Mouse (Mus musculus): ENCODE measurements around the gene Rab35. TPM values are rescaled to one million over a fixed set of nuclear protein-coding genes. Genes with fewer than 3 reads are reported as not detected.

Rab35 gene
- polyA plus RNA-seq, 1 experiment: 45.9 TPM

DNA sequence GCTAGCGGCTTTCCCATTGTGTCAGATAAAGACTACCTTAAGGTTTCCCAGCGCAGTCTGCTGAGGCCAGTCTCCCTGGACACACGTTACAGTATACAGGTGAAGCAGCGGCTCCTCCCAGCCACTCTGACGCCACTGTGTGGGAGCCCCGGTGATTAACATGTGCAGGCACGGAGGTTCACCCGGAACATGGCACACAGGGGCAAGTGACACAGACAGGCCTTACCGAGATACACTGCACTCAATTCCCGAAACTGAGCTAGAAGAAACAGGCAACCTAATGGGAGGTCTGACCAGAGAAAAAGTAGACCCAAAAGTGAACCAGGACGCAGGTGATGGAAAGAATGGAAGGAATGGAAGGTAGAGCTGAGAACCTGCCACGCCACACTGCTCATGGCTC, 22.1 kb downstream of the Rab35 start:
- no peaks in the 10 kb centered on the region for H3K36me3 ChIP-seq (ENCODE audit: control insufficient read depth, insufficient read depth, low read length)
- no peaks in the 10 kb centered on the region for H3K27me3 ChIP-seq (ENCODE audit: control insufficient read depth, insufficient read depth, low read length)
- H3K4me3 ChIP-seq (ENCODE audit: extremely low read depth, insufficient read depth, insufficient read length): no peak overlapping the region
- H3K4me1 ChIP-seq (ENCODE audit: control insufficient read depth, insufficient read depth, insufficient read length): peaks cover 4% of the 10 kb centered on the region; the same call in 1 of the 2 replicates
- 94% methylated on average over 12 of the region's 12 CpGs for WGBS
- TF ChIP-seq POLR2A (IDR thresholded peaks at IDR 0.05; ENCODE audit: low read depth, low read length) (no peak), CTCF (IDR thresholded peaks at IDR 0.05; ENCODE audit: extremely low read depth, insufficient read depth, insufficient read length, insufficient replicate concordance) (no peak)
- DNase-seq (ENCODE audit: low read depth in 1 of 2, low spot score in 2 of 2): no peak
- H3K27ac ChIP-seq (ENCODE audit: insufficient read depth, low read length): no peak overlapping the region

- Histone ChIP-seq H3K27me3 (ENCODE audit: control insufficient read depth, insufficient read depth, low read length) (no peaks in the 10 kb centered on the region), H3K4me1 (ENCODE audit: control insufficient read depth, insufficient read depth, insufficient read length) (peaks cover 4% of the 10 kb centered on the region; the same call in 1 of the 2 replicates), H3K36me3 (ENCODE audit: control insufficient read depth, insufficient read depth, low read length) (no peaks in the 10 kb centered on the region), H3K27ac (ENCODE audit: insufficient read depth, low read length) (no peak overlapping the region), H3K4me3 (ENCODE audit: extremely low read depth, insufficient read depth, insufficient read length) (no peak overlapping the region)
- TF ChIP-seq CTCF (IDR thresholded peaks at IDR 0.05; ENCODE audit: extremely low read depth, insufficient read depth, insufficient read length, insufficient replicate concordance): no peak
- no peak for TF ChIP-seq POLR2A (IDR thresholded peaks at IDR 0.05; ENCODE audit: low read depth, low read length)
- DNase-seq (ENCODE audit: low read depth in 1 of 2, low spot score in 2 of 2): no peak
- 87% methylated on average over 6 of the region's 6 CpGs for WGBS
Observed at GRCm38 (mm10) chr5:115656677-115657076, 25.0 kb downstream of the Rab35 start.

DNA sequence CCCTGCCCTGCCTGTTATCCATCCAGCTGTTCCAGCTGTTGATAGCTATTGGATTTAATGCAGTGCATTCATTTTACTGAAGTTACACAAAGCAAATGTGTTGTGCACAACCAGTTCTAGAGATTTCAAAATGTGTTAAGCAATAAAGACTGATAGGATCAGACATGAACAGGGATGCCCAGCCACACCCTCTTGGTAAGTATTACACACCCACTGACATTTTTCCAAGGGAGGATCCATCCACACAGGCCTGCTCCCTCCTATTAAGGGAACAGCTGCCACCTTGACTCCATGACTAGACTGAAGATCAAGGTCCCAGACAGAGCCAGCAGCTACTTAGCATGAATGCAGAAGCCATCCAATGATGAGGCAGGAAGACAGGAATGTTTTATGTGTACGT, 25.5 kb downstream of the Rab35 start:
- DNase-seq (ENCODE audit: low read depth in 1 of 2, low spot score in 2 of 2): no peak
- H3K4me1 ChIP-seq (ENCODE audit: control insufficient read depth, insufficient read depth, insufficient read length): peaks cover 4% of the 10 kb centered on the region; the same call in 1 of the 2 replicates
- 83% methylated on average over 1 of the region's 1 CpGs for WGBS
- H3K27ac ChIP-seq (ENCODE audit: insufficient read depth, low read length): no peak overlapping the region
- no peak for TF ChIP-seq POLR2A (IDR thresholded peaks at IDR 0.05; ENCODE audit: low read depth, low read length)
- no peak for TF ChIP-seq CTCF (IDR thresholded peaks at IDR 0.05; ENCODE audit: extremely low read depth, insufficient read depth, insufficient read length, insufficient replicate concordance)
- H3K4me3 ChIP-seq (ENCODE audit: extremely low read depth, insufficient read depth, insufficient read length): no peak overlapping the region
- H3K27me3 ChIP-seq (ENCODE audit: control insufficient read depth, insufficient read depth, low read length): no peaks in the 10 kb centered on the region
- no peaks in the 10 kb centered on the region for H3K36me3 ChIP-seq (ENCODE audit: control insufficient read depth, insufficient read depth, low read length)

- Histone ChIP-seq H3K4me1 (ENCODE audit: control insufficient read depth, insufficient read depth, insufficient read length) (no peaks in the 10 kb centered on the region), H3K4me3 (ENCODE audit: extremely low read depth, insufficient read depth, insufficient read length) (no peak overlapping the region), H3K36me3 (ENCODE audit: control insufficient read depth, insufficient read depth, low read length) (no peaks in the 10 kb centered on the region), H3K27ac (ENCODE audit: insufficient read depth, low read length) (no peak overlapping the region), H3K27me3 (ENCODE audit: control insufficient read depth, insufficient read depth, low read length) (no peaks in the 10 kb centered on the region)
- 79% methylated on average over 6 of the region's 6 CpGs for WGBS
- DNase-seq (ENCODE audit: low read depth in 1 of 2, low spot score in 2 of 2): no peak
- TF ChIP-seq POLR2A (IDR thresholded peaks at IDR 0.05; ENCODE audit: low read depth, low read length) (no peak), CTCF (IDR thresholded peaks at IDR 0.05; ENCODE audit: extremely low read depth, insufficient read depth, insufficient read length, insufficient replicate concordance) (no peak)
Observed at GRCm38 (mm10) chr5:115658352-115658751, 26.6 kb downstream of the Rab35 start.

DNA sequence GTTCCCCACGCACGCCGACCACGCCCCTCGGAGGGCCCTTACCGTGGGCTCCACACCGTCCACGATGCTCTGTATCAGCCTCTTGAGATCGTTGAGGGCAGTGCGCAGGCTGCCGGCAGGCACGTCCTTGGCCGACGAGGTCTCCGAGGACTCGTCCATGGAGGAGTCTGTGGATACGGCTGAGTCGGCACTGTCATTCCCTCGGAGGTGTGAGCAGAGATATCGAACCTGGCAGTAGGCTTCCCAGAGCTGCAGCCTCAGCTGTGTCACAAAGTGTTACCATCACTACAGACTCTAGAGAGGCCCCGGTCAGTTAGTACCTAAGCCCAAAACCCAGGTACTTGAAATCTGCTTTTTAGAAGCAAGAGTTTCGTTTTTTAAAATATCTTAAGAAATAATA, 30.9 kb downstream of the Rab35 start:
- TF ChIP-seq CTCF (IDR thresholded peaks at IDR 0.05; ENCODE audit: extremely low read depth, insufficient read depth, insufficient read length, insufficient replicate concordance) (no peak), POLR2A (IDR thresholded peaks at IDR 0.05; ENCODE audit: low read depth, low read length) (no peak)
- DNase-seq (ENCODE audit: low read depth in 1 of 2, low spot score in 2 of 2): no peak
- 92% methylated on average over 22 of the region's 22 CpGs for WGBS
- H3K27ac ChIP-seq (ENCODE audit: insufficient read depth, low read length): no peak overlapping the region
- no peaks in the 10 kb centered on the region for H3K4me1 ChIP-seq (ENCODE audit: control insufficient read depth, insufficient read depth, insufficient read length)
- H3K36me3 ChIP-seq (ENCODE audit: control insufficient read depth, insufficient read depth, low read length): no peaks in the 10 kb centered on the region
- no peaks in the 10 kb centered on the region for H3K27me3 ChIP-seq (ENCODE audit: control insufficient read depth, insufficient read depth, low read length)
- no peak overlapping the region for H3K4me3 ChIP-seq (ENCODE audit: extremely low read depth, insufficient read depth, insufficient read length)

DNA sequence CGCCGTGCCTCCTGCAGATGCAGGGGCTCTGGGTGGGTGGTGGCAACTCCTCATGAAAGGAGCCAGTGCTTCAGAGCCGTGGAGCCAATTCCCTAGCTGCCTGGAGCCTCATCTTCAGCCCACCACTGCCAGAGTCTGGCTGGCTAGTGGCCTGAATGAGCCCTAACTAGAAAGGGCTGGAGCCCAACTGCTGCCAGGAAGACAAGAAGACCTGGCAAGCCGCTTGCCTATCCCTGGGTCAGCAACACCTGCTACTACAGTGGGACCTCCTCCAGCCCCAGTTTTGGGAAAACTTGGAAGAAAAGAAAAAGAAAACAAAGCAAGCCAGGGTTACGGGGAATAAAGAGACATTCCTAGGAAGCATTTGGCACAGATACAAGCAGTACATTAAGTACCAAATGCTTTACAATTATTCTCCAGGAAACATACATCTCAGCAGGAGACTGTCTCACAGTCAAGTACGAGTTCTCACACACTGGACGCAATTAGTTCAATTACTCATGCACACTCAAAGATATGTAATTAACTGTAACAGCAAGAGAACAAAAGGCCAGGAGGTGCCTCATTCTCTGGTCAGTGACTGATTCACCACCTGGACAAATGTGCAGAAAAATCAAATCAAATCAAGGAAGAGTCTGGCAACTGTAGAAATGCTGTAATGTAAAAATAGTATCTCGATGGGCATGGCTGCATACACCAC, 34.8 kb downstream of the Rab35 start:
- TF ChIP-seq CTCF (IDR thresholded peaks at IDR 0.05; ENCODE audit: extremely low read depth, insufficient read depth, insufficient read length, insufficient replicate concordance) (no peak), POLR2A (IDR thresholded peaks at IDR 0.05; ENCODE audit: low read depth, low read length) (no peak)
- WGBS: 87% methylated on average over 8 of the region's 8 CpGs
- no peak for DNase-seq (ENCODE audit: low read depth in 1 of 2, low spot score in 2 of 2)
- Histone ChIP-seq H3K36me3 (ENCODE audit: control insufficient read depth, insufficient read depth, low read length) (no peaks in the 10 kb centered on the region), H3K4me1 (ENCODE audit: control insufficient read depth, insufficient read depth, insufficient read length) (no peaks in the 10 kb centered on the region), H3K4me3 (ENCODE audit: extremely low read depth, insufficient read depth, insufficient read length) (no peak overlapping the region), H3K27me3 (ENCODE audit: control insufficient read depth, insufficient read depth, low read length) (no peaks in the 10 kb centered on the region), H3K27ac (ENCODE audit: insufficient read depth, low read length) (no peak overlapping the region)

DNA sequence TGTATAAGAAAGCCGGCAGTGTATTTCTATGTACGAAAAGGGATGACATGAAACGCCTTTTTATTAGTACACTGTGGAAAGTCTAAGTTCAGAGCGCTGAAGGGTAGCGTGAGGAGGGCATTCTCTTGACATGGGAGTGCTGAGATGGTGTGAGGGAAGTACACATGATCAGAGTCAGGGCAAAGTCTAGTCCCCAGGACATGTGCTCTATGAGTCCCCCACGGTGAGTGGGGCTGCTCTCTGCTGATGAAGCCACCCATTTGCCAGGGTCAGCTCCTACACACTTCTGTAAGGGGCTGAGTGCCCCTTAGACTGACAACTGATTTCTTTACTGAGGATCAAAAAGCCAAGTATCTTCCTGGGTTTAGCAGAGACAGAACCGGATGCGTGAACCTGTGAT, 35.5 kb downstream of the Rab35 start:
- Histone ChIP-seq H3K36me3 (ENCODE audit: control insufficient read depth, insufficient read depth, low read length) (no peaks in the 10 kb centered on the region), H3K27ac (ENCODE audit: insufficient read depth, low read length) (no peak overlapping the region), H3K4me1 (ENCODE audit: control insufficient read depth, insufficient read depth, insufficient read length) (no peaks in the 10 kb centered on the region), H3K4me3 (ENCODE audit: extremely low read depth, insufficient read depth, insufficient read length) (no peak overlapping the region), H3K27me3 (ENCODE audit: control insufficient read depth, insufficient read depth, low read length) (no peaks in the 10 kb centered on the region)
- 94% methylated on average over 8 of the region's 8 CpGs for WGBS
- TF ChIP-seq POLR2A (IDR thresholded peaks at IDR 0.05; ENCODE audit: low read depth, low read length): no peak
- TF ChIP-seq CTCF (IDR thresholded peaks at IDR 0.05; ENCODE audit: extremely low read depth, insufficient read depth, insufficient read length, insufficient replicate concordance): no peak
- DNase-seq (ENCODE audit: low read depth in 1 of 2, low spot score in 2 of 2): no peak

Measured in spleen, adult 2 months (tissue).